Mouse (Mus musculus) heart, embryonic 16.5 days (tissue): ENCODE data around the gene Emc1. TPM values are rescaled to one million over a fixed set of nuclear protein-coding genes. Genes with fewer than 3 reads are reported as not detected.

Experiments
- ATAC-seq: fragments of 200-750 bp; cut with Nextera tagmentation; replicated peaks from 2 replicates; pipeline ENCODE4 v1.8.0; 2017; ENCODE audit warnings: moderate number of reproducible peaks; ENCODE audit not compliant: insufficient read depth, low FRiP score; ENCODE audit errors: extremely low read depth
- H3K27ac ChIP-seq: fragments of 300-500 bp; sonication (generic); 2 replicates; pipeline ENCODE4 v1.5.1; 2014; ENCODE audit warnings: mild to moderate bottlenecking, low read length, control low read depth, moderate library complexity
- H3K27me3 ChIP-seq: fragments of 300-500 bp; sonication (generic); 2 replicates; pipeline ENCODE4 v1.6.1; 2014; ENCODE audit warnings: low read length, mixed read lengths; ENCODE audit not compliant: control insufficient read depth, insufficient read depth
- H3K36me3 ChIP-seq: fragments of 300-500 bp; sonication (generic); 2 replicates; pipeline ENCODE4 v1.6.1; 2014; ENCODE audit not compliant: control insufficient read depth, insufficient read depth
- H3K4me1 ChIP-seq: fragments of 300-500 bp; sonication (generic); 2 replicates; pipeline ENCODE4 v1.6.1; 2014; ENCODE audit warnings: low read length, mixed read lengths; ENCODE audit not compliant: control insufficient read depth, insufficient read depth
- H3K4me2 ChIP-seq: fragments of 300-500 bp; sonication (generic); 2 replicates; pipeline ENCODE4 v1.6.1; 2014; ENCODE audit warnings: low read depth, mild to moderate bottlenecking, control low read depth, low read length
- H3K4me3 ChIP-seq: fragments of 300-500 bp; sonication (generic); 2 replicates; pipeline ENCODE4 v1.5.1; 2014; ENCODE audit warnings: mild to moderate bottlenecking, control low read depth, low read length
- H3K9ac ChIP-seq: fragments of 300-500 bp; sonication (generic); 2 replicates; pipeline ENCODE4 v1.6.1; 2014; ENCODE audit warnings: low read length, control low read depth
- H3K9me3 ChIP-seq: fragments of 300-500 bp; sonication (generic); replicated peaks from 2 replicates; pipeline ENCODE4 v1.6.1; 2016; ENCODE audit warnings: low read length; ENCODE audit not compliant: control insufficient read depth
- WGBS: fragments of 180-500 bp; shearing (Covaris S2); extraction: QIAGEN DNeasy Blood & Tissue Kit; methylation state at CpG from one replicate; pipeline ENCODE4 v1.1.7; 2014; 5-methylcytosine and 5-hydroxymethylcytosine counted together
- microRNA-seq: library from miRNA; unstranded; fragments of <30 nt; microRNA quantifications from one replicate; pipeline ENCODE4, GENCODE M21; 2017
- polyA plus RNA-seq: library from polyadenylated mRNA; unstranded; fragments of >200 nt; fragmentation: Nextera tagmentation; extraction: Ambion mirVana; gene quantifications from 2 replicates; pipeline ENCODE4 v1.2.1, GENCODE M21; 2015

Emc1 gene
- polyA plus RNA-seq, 1 experiment from 2014 or later = 38.2 TPM

GRCm38 (mm10) chr4:139400487-139400886, 48.1 kb downstream of the Emc1 start:
- H3K4me1 ChIP-seq = no peaks in the 10 kb centered on the region
- no peaks in the 10 kb centered on the region for H3K9me3 ChIP-seq
- H3K4me2 ChIP-seq = no peak overlapping the region
- H3K9ac ChIP-seq = no peak overlapping the region
- H3K27me3 ChIP-seq = no peaks in the 10 kb centered on the region
- no peak overlapping the region for H3K27ac ChIP-seq
- no peak overlapping the region for H3K4me3 ChIP-seq
- no peak for ATAC-seq
- peaks cover 70% of the 10 kb centered on the region for H3K36me3 ChIP-seq
- 87% methylated on average over 5 of the region's 5 CpGs for WGBS

- Histone ChIP-seq H3K9me3 (no peaks in the 10 kb centered on the region), H3K9ac (no peak overlapping the region), H3K27me3 (no peaks in the 10 kb centered on the region), H3K4me3 (no peak overlapping the region), H3K27ac (no peak overlapping the region), H3K4me2 (no peak overlapping the region), H3K36me3 (peaks cover 73% of the 10 kb centered on the region), H3K4me1 (no peaks in the 10 kb centered on the region)
- no peak for ATAC-seq
- 76% methylated on average over 14 of the region's 14 CpGs for WGBS
Observed at GRCm38 (mm10) chr4:139403214-139403613, 50.8 kb downstream of the Emc1 start.

GRCm38 (mm10) chr4:139411351-139411750, 59.0 kb downstream of the Emc1 start:
- Histone ChIP-seq H3K4me1 (no peaks in the 10 kb centered on the region), H3K9ac (no peak overlapping the region), H3K27ac (no peak overlapping the region), H3K27me3 (no peaks in the 10 kb centered on the region), H3K4me3 (no peak overlapping the region), H3K4me2 (no peak overlapping the region), H3K36me3 (peaks cover 85% of the 10 kb centered on the region), H3K9me3 (no peaks in the 10 kb centered on the region)
- 60% methylated on average over 3 of the region's 3 CpGs for WGBS
- no peak for ATAC-seq

GRCm38 (mm10) chr4:139417868-139418267, 65.5 kb downstream of the Emc1 start:
- 58% methylated on average over 1 of the region's 1 CpGs for WGBS
- Histone ChIP-seq H3K9me3 (peaks cover 2% of the 10 kb centered on the region; the same call in 1 of the 2 replicates), H3K27me3 (no peaks in the 10 kb centered on the region)

GRCm38 (mm10) chr4:139421621-139422020, 69.2 kb downstream of the Emc1 start:
- Histone ChIP-seq H3K4me3 (no peak overlapping the region), H3K9ac (no peak overlapping the region), H3K4me2 (no peak overlapping the region), H3K36me3 (peaks cover 90% of the 10 kb centered on the region), H3K27ac (no peak overlapping the region), H3K27me3 (no peaks in the 10 kb centered on the region), H3K9me3 (peaks cover 2% of the 10 kb centered on the region; the same call in 1 of the 2 replicates), H3K4me1 (no peaks in the 10 kb centered on the region)
- 92% methylated on average over 7 of the region's 7 CpGs for WGBS
- no peak for ATAC-seq

More at GRCm38 (mm10) chr4:139417868-139418267, 65.5 kb downstream of the Emc1 start:
- Histone ChIP-seq H3K4me3 (no peak overlapping the region), H3K9ac (no peak overlapping the region), H3K27ac (no peak overlapping the region), H3K4me1 (no peaks in the 10 kb centered on the region), H3K36me3 (peaks cover 93% of the 10 kb centered on the region), H3K4me2 (no peak overlapping the region)
- no peak for ATAC-seq

- peaks cover 2% of the 10 kb centered on the region; the same call in 1 of the 2 replicates for H3K9me3 ChIP-seq
- no peak overlapping the region for H3K27ac ChIP-seq
- H3K9ac ChIP-seq = no peak overlapping the region
- no peak overlapping the region for H3K4me3 ChIP-seq
- 84% methylated on average over 2 of the region's 2 CpGs for whole genome bisulfite sequencing
- no peak for ATAC-seq
- H3K27me3 ChIP-seq = no peaks in the 10 kb centered on the region
- peaks cover 90% of the 10 kb centered on the region for H3K36me3 ChIP-seq
- H3K4me2 ChIP-seq = no peak overlapping the region
- no peaks in the 10 kb centered on the region for H3K4me1 ChIP-seq
Observed at GRCm38 (mm10) chr4:139422409-139422808, 70.0 kb downstream of the Emc1 start.

- H3K4me3 ChIP-seq = no peak overlapping the region
- H3K4me2 ChIP-seq = no peak overlapping the region
- H3K4me1 ChIP-seq = no peaks in the 10 kb centered on the region
- ATAC-seq = no peak
- no peaks in the 10 kb centered on the region for H3K27me3 ChIP-seq
- no peaks in the 10 kb centered on the region for H3K9me3 ChIP-seq
- no peak overlapping the region for H3K27ac ChIP-seq
- 74% methylated on average over 2 of the region's 2 CpGs for WGBS
- H3K36me3 ChIP-seq = peaks cover 89% of the 10 kb centered on the region
- H3K9ac ChIP-seq = no peak overlapping the region
Observed at GRCm38 (mm10) chr4:139423270-139423669, 70.9 kb downstream of the Emc1 start.

Small RNA genes within 50 kb of the gene (microRNA-seq; reads per million reads assigned to microRNA genes)
- gene Gm24245 (6.3 reads per million, percentile 21 among the genes with 10 or more reads in this experiment), gene Gm25732 (1.4 reads per million)

Other genes starting within 250 kb of the Emc1 start
- 640 and 697 TPM in 2 replicates for gene Minos1, start 221.5 kb upstream of the Emc1 start, polyA plus RNA-seq
- gene Capzb, start 159.7 kb upstream of the Emc1 start, polyA plus RNA-seq = 382 and 385 TPM in 2 replicates
- gene Pqlc2, start 41.9 kb upstream of the Emc1 start, polyA plus RNA-seq = 8.9 and 9.3 TPM in 2 replicates
- 72.1 and 74.5 TPM in 2 replicates for gene Akr7a5, start 41.8 kb upstream of the Emc1 start, polyA plus RNA-seq
- gene Mrto4, start within 50 bp of the Emc1 start, polyA plus RNA-seq = 68.7 and 72.9 TPM in 2 replicates
- gene Ubr4, start within 50 bp of the Emc1 start, polyA plus RNA-seq = 58.0 and 62.2 TPM in 2 replicates
- 2.4 and 3.3 TPM in 2 replicates for gene Iffo2, start 178.0 kb downstream of the Emc1 start, polyA plus RNA-seq